Mouse (Mus musculus) testis, adult 2 months (tissue): ENCODE data around the gene Gm3488.
"Not testable (repeated sequence)": the region's sequence is repeated elsewhere in the genome, so short reads cannot be mapped to it uniquely, and the experiment has no call there.

Source experiments
- CTCF ChIP-seq: fragments of 200-500 bp; IDR thresholded peaks from 2 replicates; pipeline ENCODE4 v1.5.1; 2012; ENCODE audit warnings: low read depth, mild to moderate bottlenecking, inconsistent platforms, low read length, moderate library complexity; ENCODE audit not compliant: control insufficient read depth, insufficient read depth, insufficient replicate concordance
- POLR2A ChIP-seq: fragments of 200-500 bp; IDR thresholded peaks from 2 replicates; pipeline ENCODE4 v1.6.1; 2012; ENCODE audit warnings: low read depth, mild to moderate bottlenecking, inconsistent platforms, low read length, moderate library complexity; ENCODE audit not compliant: control insufficient read depth

GRCm38 (mm10) chr14:5477730-5478129 is 23.7 kb upstream of the Gm3488 start, which contains the start of gene Gm8246:
- not testable (repeated sequence) for TF ChIP-seq POLR2A, CTCF
